Mouse (Mus musculus) limb, embryonic 13.5 days (tissue): ENCODE measurements around the gene Klhl20. TPM values are rescaled to one million over a fixed set of nuclear protein-coding genes. Genes with fewer than 3 reads are reported as not detected.

Source experiments
- ATAC-seq: fragments of 200-750 bp; cut with Nextera tagmentation; 2 replicates; pipeline ENCODE4 v1.8.0; 2017; ENCODE audit warnings: low read depth, moderate number of reproducible peaks, moderate TSS enrichment; ENCODE audit not compliant: low FRiP score
- H3K27ac ChIP-seq: fragments of 300-500 bp; sonication (generic); 2 replicates; pipeline ENCODE4 v1.5.1; 2015; ENCODE audit warnings: inconsistent platforms, mild to moderate bottlenecking, moderate library complexity
- H3K27me3 ChIP-seq: fragments of 300-500 bp; sonication (generic); 2 replicates; pipeline ENCODE4 v1.6.1; 2015; ENCODE audit warnings: mild to moderate bottlenecking, inconsistent platforms
- H3K36me3 ChIP-seq: fragments of 300-500 bp; sonication (generic); 2 replicates; pipeline ENCODE4 v1.6.1; 2015; ENCODE audit warnings: inconsistent platforms, mild to moderate bottlenecking, moderate library complexity
- H3K4me1 ChIP-seq: fragments of 300-500 bp; sonication (generic); 2 replicates; pipeline ENCODE4 v1.6.1; 2015; ENCODE audit warnings: inconsistent platforms
- H3K4me2 ChIP-seq: fragments of 300-500 bp; sonication (generic); replicated peaks from 2 replicates; pipeline ENCODE4 v1.6.1; 2015; ENCODE audit warnings: inconsistent platforms, mild to moderate bottlenecking, moderate library complexity
- H3K4me3 ChIP-seq: fragments of 300-500 bp; sonication (generic); 2 replicates; pipeline ENCODE4 v1.5.1; 2015; ENCODE audit warnings: moderate library complexity, mild to moderate bottlenecking, inconsistent platforms
- H3K9ac ChIP-seq: fragments of 300-500 bp; sonication (generic); 2 replicates; pipeline ENCODE4 v1.6.1; 2015; ENCODE audit warnings: mild to moderate bottlenecking, inconsistent platforms
- H3K9me3 ChIP-seq: fragments of 300-500 bp; sonication (generic); 2 replicates; pipeline ENCODE4 v1.6.1; 2016; ENCODE audit warnings: inconsistent platforms
- WGBS: fragments of 180-500 bp; shearing (Covaris S2); methylation state at CpG from one replicate; pipeline ENCODE4 v1.1.7; 2015; 5-methylcytosine and 5-hydroxymethylcytosine counted together
- polyA plus RNA-seq: library from polyadenylated mRNA; unstranded; fragments of >200 nt; fragmentation: Nextera tagmentation; extraction: Ambion mirVana; gene quantifications from 2 replicates; pipeline ENCODE4 v1.2.1, GENCODE M21; 2015

Gene Klhl20
- polyA plus RNA-seq, 1 experiment from 2014 or later: 17.3 TPM

DNA sequence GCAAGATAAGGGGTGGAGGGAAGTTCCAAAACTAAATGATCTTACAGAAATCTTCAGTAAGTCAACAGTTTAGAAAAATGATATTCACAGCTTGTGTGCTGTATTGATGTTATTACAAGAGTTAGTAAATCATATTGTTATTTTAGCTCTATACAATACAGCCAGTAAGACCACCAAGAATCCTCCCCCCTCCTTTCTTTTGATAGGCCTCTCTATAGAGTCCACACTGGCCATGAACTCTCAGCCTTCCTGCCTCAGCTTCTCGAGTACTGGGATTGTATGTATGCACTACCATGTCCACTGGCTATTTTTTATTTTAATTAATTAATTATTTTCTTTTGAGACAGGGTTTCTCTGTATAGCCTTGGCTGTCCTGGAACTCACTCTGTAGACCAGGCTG, 68.0 kb downstream of the Klhl20 start:
- 74% methylated on average over 1 of the region's 1 CpGs for WGBS
- Histone ChIP-seq H3K36me3 (peaks cover 12% of the 10 kb centered on the region), H3K27ac (no peak overlapping the region), H3K9me3 (no peaks in the 10 kb centered on the region), H3K4me3 (no peak overlapping the region), H3K9ac (no peak overlapping the region), H3K27me3 (no peaks in the 10 kb centered on the region), H3K4me2 (no peak overlapping the region), H3K4me1 (no peaks in the 10 kb centered on the region)
- no peak for ATAC-seq

- Histone ChIP-seq H3K27ac (no peak overlapping the region), H3K4me1 (no peaks in the 10 kb centered on the region), H3K9me3 (no peaks in the 10 kb centered on the region), H3K36me3 (peaks cover 39% of the 10 kb centered on the region), H3K4me3 (no peak overlapping the region), H3K27me3 (no peaks in the 10 kb centered on the region), H3K4me2 (no peak overlapping the region), H3K9ac (no peak overlapping the region)
- WGBS: 95% methylated on average over 1 of the region's 1 CpGs
- no peak for ATAC-seq
Measured at GRCm38 (mm10) chr1:161057164-161057563, 74.1 kb downstream of the Klhl20 start.

- H3K4me2 ChIP-seq: no peak overlapping the region
- H3K27ac ChIP-seq: no peak overlapping the region
- H3K4me1 ChIP-seq: no peaks in the 10 kb centered on the region
- no peaks in the 10 kb centered on the region for H3K27me3 ChIP-seq
- ATAC-seq: no peak
- peaks cover 63% of the 10 kb centered on the region for H3K36me3 ChIP-seq
- WGBS: 90% methylated on average over 3 of the region's 3 CpGs
- no peak overlapping the region for H3K4me3 ChIP-seq
- no peaks in the 10 kb centered on the region for H3K9me3 ChIP-seq
- no peak overlapping the region for H3K9ac ChIP-seq
Measured at GRCm38 (mm10) chr1:161046972-161047371, 84.3 kb downstream of the Klhl20 start.

DNA sequence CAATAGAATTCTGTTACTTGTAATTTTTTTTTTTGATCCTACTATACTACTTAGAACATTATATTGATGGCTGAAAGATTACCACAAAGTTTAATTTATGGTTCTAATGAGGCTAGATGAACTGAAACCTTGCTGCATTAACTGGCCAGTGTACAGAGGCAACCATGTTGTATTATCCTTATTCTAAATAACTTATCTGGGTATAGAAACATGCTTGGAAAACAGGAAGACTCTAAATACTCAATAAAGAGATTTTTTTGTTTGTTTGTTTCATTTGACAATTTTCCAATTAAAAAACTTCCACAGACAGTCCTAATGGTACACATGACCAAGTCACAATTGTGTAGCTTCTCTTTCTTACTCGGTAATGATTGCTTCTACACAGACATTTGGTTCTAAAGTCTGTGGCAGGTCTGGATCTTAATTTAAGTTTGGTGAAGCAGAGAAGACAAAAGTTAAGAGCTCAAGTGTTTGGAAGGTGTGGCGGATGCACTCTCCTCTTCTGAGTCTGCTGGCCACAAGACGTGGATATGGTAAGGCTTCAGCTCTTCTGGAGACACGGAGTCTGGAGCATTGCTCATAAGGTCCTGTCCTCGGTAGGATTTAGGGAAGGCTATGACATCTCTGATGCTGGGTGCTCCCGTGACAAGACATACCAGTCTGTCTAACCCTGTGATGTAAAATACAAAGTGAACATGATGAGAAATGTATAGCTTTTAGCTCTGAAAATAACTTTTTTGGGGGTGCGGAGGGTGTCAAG, 89.9 kb downstream of the Klhl20 start:
- Histone ChIP-seq H3K9ac (no peak overlapping the region), H3K4me2 (no peak overlapping the region), H3K4me1 (peaks cover 9% of the 10 kb centered on the region), H3K27ac (no peak overlapping the region), H3K9me3 (no peaks in the 10 kb centered on the region), H3K36me3 (peaks cover 63% of the 10 kb centered on the region), H3K4me3 (no peak overlapping the region), H3K27me3 (no peaks in the 10 kb centered on the region)
- ATAC-seq: no peak
- 90% methylated on average over 7 of the region's 7 CpGs for WGBS

DNA sequence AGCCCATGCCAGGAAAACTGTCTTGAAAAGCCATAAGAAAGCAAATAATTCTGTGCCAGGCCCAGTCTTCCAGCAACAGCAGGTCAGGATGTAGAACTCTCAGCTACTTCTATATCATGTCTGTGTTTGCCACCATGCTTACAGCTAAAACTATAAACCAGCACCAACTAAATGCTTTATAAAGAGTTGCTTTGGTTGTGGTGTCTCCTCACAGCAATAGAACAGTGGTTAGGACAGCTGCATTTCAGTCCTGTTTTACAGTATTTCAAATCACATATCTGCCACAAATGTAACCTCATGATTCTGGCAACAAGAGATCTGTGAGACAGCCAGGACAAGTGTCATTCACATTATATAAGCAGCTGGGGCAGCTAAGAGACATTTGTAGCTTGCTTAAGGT, 90.5 kb downstream of the Klhl20 start:
- Histone ChIP-seq H3K9ac (no peak overlapping the region), H3K4me3 (no peak overlapping the region), H3K27me3 (no peaks in the 10 kb centered on the region), H3K9me3 (no peaks in the 10 kb centered on the region), H3K36me3 (peaks cover 63% of the 10 kb centered on the region), H3K4me2 (no peak overlapping the region), H3K4me1 (peaks cover 9% of the 10 kb centered on the region), H3K27ac (0 out of 2 replicates have a peak overlapping the region, but pooled peaks have one; percentile 64)
- no peak for ATAC-seq

GRCm38 (mm10) chr1:161040426-161040770, 90.9 kb downstream of the Klhl20 start:
- Histone ChIP-seq H3K4me2 (no peak overlapping the region), H3K36me3 (peaks cover 60% of the 10 kb centered on the region), H3K4me1 (peaks cover 9% of the 10 kb centered on the region), H3K27me3 (no peaks in the 10 kb centered on the region), H3K4me3 (no peak overlapping the region), H3K27ac (peak overlapping the region; percentile 64; the same call in 1 of the 2 replicates), H3K9ac (no peak overlapping the region), H3K9me3 (no peaks in the 10 kb centered on the region)
- 38% methylated on average over 1 of the region's 1 CpGs for WGBS
- no peak for ATAC-seq

GRCm38 (mm10) chr1:161039741-161040425, 91.4 kb downstream of the Klhl20 start:
- H3K27me3 ChIP-seq: no peaks in the 10 kb centered on the region
- ATAC-seq: peak; percentile 42; the same call in 1 of the 2 replicates
- H3K4me1 ChIP-seq: peaks cover 9% of the 10 kb centered on the region
- WGBS: 14% methylated on average over 3 of the region's 3 CpGs
- no peak overlapping the region for H3K4me3 ChIP-seq
- H3K27ac ChIP-seq: peak overlapping the region; percentile 64; the same call in 1 of the 2 replicates
- H3K9me3 ChIP-seq: no peaks in the 10 kb centered on the region
- no peak overlapping the region for H3K4me2 ChIP-seq
- H3K9ac ChIP-seq: no peak overlapping the region
- H3K36me3 ChIP-seq: peaks cover 55% of the 10 kb centered on the region

DNA sequence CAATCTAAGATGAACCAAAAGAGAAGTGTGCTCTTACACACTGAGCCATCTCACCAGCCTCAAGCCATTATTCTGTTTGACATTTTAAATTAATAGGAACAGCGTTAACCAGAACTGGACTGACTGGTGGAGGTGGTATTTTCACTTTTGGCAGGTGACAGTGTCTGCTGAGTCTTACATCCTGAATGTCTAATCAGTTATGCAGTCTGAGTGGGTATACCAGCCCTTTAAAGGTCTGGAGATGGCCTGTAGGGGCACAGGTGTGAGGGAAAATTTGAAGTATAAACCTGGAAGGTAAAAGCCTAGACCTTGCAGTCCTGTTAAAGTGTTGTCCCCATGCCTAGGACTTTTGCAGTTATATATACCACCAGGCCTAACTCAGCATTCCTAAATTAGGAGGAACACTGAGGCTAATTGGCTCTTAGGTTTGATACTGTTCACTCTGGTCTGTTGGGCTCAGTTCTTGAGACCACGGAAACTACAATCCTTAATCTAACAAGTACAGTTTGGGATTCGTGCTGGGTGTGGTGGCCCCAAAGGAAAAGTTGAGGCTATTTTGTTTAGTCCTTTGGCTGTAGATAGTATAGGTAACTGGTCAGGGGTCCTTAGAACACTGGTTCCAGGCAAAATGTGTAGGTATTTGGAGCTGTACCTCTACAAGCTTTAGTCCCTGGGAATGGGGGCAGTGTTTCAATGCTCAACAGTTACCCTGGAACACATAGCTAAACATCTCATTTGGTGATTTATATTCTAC, 92.2 kb downstream of the Klhl20 start:
- Histone ChIP-seq H3K27me3 (no peaks in the 10 kb centered on the region), H3K9ac (no peak overlapping the region), H3K9me3 (no peaks in the 10 kb centered on the region), H3K27ac (no peak overlapping the region; the same call in 1 of the 2 replicates), H3K36me3 (peaks cover 47% of the 10 kb centered on the region), H3K4me2 (no peak overlapping the region), H3K4me3 (no peak overlapping the region), H3K4me1 (peaks cover 9% of the 10 kb centered on the region)
- WGBS: 10% methylated on average over 3 of the region's 3 CpGs
- no peak for ATAC-seq

Other genes with a start within 250 kb of the Klhl20 start
- gene Rc3h1, start 225.1 kb downstream of the Klhl20 start, polyA plus RNA-seq: 8.3 and 8.7 TPM in 2 replicates
- gene Serpinc1, start 152.9 kb downstream of the Klhl20 start, polyA plus RNA-seq: 3.9 and 4.3 TPM in 2 replicates
- 10.8 and 13.4 TPM in 2 replicates for gene Zbtb37, start 96.7 kb downstream of the Klhl20 start, polyA plus RNA-seq
- 25.4 and 26.9 TPM in 2 replicates for gene Dars2, start 60.9 kb downstream of the Klhl20 start, polyA plus RNA-seq
- 33.9 and 35.0 TPM in 2 replicates for gene Cenpl, start 60.8 kb downstream of the Klhl20 start, polyA plus RNA-seq
- 2.3 and 3.1 TPM in 2 replicates for gene Ankrd45, start 11.2 kb upstream of the Klhl20 start, polyA plus RNA-seq
- gene Tex50, start 27.8 kb upstream of the Klhl20 start, polyA plus RNA-seq: 0.15 and 0.22 TPM in 2 replicates
- gene Prdx6, start 119.7 kb upstream of the Klhl20 start, polyA plus RNA-seq: 410 and 414 TPM in 2 replicates